Mouse (Mus musculus) cerebellum, postnatal 14 days (tissue): ENCODE measurements at regions not wholly inside any gene's neighbourhood (a gene's known extent, or its start where the extent isn't known, plus 50 kb on each side); places are given as distances from the start of the nearest gene placed in this dataset.

ENCODE experiments used
- DNase-seq, 2 experiments: peaks; one replicate each; pipeline ENCODE4 v3.0.0; 2021; ENCODE audit warnings: mixed read lengths in 2 of 2

GRCm38 (mm10) chr6:41121641-41122040 lies 86.3 kb upstream of the 2210010C04Rik start:
- no peak for DNase-seq

DNA sequence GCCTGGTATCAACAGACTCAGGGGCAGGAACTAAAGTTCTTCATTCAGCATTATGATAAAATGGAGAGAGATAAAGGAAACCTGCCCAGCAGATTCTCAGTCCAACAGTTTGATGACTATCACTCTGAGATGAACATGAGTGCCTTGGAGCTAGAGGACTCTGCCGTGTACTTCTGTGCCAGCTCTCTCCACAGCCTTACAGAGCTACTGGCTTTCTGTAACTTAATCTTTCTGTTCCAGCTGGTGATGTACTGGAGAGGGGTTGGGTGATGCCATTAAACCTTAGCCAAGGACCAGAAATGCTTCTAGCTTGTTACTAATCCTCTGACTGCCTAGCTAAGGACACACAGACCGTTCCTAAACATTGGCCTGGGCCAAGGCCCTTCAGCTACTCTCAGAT lies 83.9 kb upstream of the 2210010C04Rik start:
- DNase-seq, result no peak

DNA sequence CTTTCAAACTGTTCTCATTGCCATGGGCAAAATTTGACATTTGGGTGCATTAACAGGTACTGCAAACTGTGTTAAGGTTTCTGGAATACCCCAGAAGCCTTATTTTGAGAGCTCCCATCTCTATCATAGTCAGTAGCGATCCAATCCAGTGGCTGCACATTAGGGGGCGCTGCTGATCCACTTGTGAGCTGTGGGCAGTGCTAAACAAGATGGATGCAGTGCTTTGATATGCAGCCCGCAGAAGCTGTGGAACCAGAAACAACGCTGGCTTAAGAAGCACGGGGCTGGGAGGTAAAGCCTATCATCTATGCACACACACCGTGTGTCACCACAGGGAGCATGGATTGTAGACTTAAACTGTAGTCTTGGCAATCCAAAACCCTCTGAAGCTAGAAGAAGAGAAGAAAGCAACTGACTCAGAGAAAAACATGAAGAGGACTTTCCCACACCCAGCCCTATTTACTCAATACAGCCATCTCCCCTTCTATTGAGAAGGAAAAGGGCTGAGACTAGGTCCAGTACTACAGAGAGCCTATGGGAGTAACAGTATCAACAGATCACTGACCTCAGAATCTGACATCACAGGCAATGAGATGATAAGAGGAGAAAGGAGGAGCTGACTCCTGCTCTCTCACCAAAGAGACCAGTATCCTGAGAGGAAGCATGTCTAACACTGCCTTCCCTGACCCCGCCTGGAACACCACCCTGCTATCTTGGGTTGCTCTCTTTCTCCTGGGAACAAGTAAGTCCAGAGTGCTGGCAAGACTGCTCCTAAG lies 83.1 kb upstream of the 2210010C04Rik start:
- DNase-seq, result peak; percentile 66 to 79

- no peak for DNase-seq
Observed at GRCm38 (mm10) chr6:41113943-41114342, 78.6 kb upstream of the 2210010C04Rik start.

- DNase-seq, result peak; percentile 31 to 71
Observed at GRCm38 (mm10) chr6:41112861-41113610, 77.7 kb upstream of the 2210010C04Rik start.

- DNase-seq, result no peak
Observed at GRCm38 (mm10) chr6:41111829-41112228, 76.5 kb upstream of the 2210010C04Rik start.

GRCm38 (mm10) chr6:41108897-41109296 lies 73.6 kb upstream of the 2210010C04Rik start:
- DNase-seq, result no peak

GRCm38 (mm10) chr6:41103689-41104400 lies 68.5 kb upstream of the 2210010C04Rik start:
- DNase-seq, result no peak

GRCm38 (mm10) chr6:41101997-41102396 lies 66.7 kb upstream of the 2210010C04Rik start:
- no peak for DNase-seq

GRCm38 (mm10) chr6:41100258-41100657 lies 64.9 kb upstream of the 2210010C04Rik start:
- DNase-seq, result no peak

- peak; percentile 14 to 23 for DNase-seq
Observed at GRCm38 (mm10) chr6:41091177-41091829, 56.0 kb upstream of the 2210010C04Rik start.
